Mouse (Mus musculus) naive thymus-derived CD4-positive, alpha-beta T cell, adult 2 months (primary cell): Measurements from ENCODE around the gene Kcnj12.

Experiments
- DNase-seq: peaks from one replicate; pipeline ENCODE4 v3.0.0-alpha.2; 2011; ENCODE audit warnings: low read depth

Gene Kcnj12

DNA sequence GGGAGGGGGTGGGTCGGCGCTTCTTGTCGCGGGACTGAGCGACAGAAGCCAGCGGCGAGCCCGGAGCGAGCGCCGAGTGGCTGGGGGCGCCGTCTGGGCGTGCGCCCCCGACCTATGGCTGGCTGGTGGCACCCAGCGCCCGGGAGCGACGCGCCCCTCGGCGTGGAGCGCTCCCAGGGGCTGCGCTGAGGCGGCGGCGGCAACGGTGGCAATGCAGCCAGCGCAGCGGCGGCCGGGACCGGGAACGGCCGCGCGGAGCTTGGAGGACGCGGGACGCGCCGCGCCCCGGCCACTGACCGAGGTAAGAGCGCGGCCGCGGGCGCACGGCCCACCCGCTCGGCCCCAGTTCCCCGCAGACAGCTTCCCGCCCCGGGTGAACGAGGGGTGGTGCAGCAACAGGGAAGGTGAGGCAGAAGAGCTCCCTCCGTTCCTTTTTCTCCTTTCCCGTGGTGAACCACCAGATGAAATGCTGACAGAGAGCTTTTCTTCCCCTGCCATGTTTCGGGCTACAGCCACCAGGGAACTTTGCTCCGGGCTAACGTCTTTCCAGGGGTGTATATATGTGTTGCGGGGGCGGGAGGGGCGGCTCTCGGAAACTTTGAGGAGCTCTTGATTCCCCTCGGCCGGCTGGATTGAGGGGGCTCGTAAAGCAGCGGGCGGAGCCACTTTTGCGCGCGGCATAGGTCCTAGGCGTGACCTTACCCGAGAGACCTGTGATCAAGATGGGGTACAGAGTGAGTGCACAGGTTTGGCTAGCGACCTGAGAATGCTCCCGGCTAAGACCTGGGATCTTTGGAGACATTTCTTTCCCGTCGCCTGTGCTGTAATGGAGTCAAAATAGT, at the start of gene Kcnj12:
Kcnj12 (plus strand) TSS at position 15 of the 842 bp plus-strand sequence.
- no peak for DNase-seq

DNA sequence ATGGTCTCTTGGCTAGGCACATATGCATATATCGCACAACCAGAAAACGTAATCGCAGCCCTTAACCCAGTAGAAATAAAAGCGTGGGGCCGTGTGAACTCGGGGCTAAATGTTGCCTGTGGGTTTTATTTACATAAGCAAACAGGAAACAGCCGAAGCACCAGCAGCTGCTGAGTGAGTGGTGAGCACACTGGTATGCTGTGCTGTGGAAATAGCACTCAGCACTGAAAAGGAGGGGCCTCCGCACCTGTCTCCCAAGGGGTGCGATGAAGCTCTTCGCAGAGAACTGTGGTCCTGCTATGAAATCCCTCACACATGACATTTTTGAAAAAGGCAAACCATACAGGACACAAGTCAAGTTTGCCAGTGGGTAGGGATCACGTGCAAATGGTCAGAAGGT, 47.3 kb upstream of the Kcnj12 start:
- no peak for DNase-seq

DNA sequence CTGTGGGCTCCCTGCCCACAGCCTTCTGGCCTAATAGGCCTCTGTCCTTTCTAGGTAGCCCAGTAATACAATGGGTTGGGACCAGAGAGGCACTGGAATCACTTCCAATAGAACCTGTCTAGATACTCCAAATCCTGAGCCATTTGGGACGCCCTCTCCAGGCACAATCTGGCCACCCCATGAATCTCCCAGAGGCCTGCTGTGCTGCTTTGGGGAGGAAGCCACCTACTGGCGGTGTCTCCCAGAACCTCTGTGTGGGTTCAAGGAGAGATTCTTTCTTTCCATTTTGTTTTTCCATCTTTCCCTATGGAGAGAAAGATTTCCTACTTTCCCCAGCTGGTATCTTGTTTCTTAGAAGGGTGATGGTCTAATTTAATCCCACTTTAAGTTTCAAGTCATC, 46.1 kb upstream of the Kcnj12 start:
- no peak for DNase-seq

DNA sequence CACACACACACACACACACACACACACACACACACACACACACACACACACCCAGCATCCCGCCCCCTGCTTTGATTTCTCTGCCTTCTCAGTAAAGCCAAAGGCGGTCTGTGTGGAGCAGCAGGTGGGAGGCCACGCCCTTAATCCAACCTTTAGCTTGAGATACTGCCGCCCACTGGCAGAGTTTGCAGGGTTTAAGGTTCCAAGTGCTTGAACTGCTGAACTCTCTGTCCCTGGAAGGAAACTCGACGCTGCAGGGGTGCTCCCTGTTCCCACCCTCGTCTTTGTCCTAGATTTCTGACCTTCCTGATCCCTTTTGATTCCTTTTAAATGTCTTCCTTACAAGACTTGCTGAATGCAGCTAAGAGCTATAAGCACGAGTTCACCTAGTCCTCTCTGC, 45.6 kb upstream of the Kcnj12 start:
- peak; percentile 18 for DNase-seq

GRCm38 (mm10) chr11:60977153-60977552, 45.2 kb upstream of the Kcnj12 start:
- DNase-seq, result no peak

GRCm38 (mm10) chr11:60978658-60979057, 43.7 kb upstream of the Kcnj12 start:
- DNase-seq, result no peak

GRCm38 (mm10) chr11:60979788-60980187, 42.6 kb upstream of the Kcnj12 start:
- no peak for DNase-seq

DNA sequence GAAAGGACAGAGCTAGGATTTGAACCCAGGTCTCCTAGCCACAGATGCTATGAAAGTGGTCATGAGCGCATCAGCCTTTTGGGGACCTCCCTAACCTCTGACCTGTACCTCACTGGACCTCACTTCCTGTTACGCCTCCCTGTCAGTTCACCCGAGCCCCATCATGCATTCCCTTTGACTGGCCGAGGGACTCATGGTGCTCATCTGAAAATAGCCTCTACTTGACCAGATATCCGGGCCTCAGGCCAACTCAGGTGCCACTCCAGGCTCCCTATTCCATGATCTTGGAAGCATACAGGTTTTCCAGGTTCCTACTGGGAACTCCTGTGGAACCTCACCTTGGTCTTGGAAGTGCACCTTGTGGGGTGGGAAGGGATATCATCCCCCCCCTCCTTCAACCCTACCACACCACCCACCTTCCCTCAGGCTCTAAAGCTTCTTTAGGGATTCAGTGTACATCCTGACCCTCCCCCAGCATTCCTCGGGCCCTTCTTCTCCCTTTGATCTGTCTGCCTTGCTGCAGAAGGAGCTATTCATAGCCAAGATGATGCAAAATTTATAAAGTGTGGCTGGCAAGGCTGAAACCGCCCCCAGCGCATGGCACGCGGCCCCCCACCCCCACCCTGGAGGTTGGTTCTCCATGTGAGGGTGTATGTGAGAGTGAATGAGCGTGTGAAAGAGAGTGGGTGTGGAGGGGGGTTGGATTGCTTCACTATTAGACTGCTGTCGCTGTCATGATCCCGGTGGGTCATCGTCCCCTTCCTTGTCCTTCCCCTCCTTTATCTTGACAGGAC, 40.5 kb upstream of the Kcnj12 start:
- DNase-seq, result no peak

- no peak for DNase-seq
Observed at GRCm38 (mm10) chr11:60984912-60985558, 37.3 kb upstream of the Kcnj12 start.

DNA sequence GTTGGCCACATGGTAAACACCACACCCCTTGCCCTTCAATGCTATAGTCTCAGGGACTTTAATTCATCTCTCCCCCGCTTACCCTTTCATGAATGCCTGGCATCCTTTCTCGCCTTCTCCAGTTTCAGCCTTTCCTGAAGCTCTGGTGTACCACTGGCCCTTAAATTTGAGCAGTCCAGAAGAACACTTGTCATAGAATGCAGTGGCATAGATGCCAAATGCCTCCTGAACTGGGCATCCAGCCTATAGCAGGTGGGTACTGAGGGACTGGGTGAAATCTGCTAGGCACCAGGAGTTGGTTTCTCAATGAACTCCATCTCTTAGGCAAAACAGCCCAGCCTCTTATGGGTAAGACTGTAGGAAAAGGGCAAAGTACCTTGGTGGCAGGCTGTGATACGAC, 31.9 kb upstream of the Kcnj12 start:
- no peak for DNase-seq

- DNase-seq, result no peak
Observed at GRCm38 (mm10) chr11:61002736-61003135, 19.6 kb upstream of the Kcnj12 start.

DNA sequence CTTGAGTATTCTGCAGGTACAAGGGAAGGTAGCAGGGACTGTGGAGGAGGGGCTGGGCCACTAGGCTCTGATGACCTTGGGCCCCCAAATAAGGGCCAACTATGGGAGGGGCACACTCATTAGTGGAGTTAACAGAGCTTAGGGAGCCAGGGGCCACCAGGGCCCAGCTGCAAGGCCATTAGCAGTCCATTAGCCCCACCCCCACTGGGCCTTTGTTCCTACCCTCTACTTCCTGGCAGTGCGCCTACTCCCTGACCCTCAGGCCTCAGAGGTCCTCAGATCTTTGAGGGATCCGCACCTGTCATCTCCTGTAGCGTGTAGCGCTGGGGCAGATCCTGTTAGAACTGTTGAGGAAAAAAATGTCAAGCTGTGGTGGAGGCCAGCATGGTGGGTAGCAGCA, 18.3 kb upstream of the Kcnj12 start:
- DNase-seq, result no peak

DNA sequence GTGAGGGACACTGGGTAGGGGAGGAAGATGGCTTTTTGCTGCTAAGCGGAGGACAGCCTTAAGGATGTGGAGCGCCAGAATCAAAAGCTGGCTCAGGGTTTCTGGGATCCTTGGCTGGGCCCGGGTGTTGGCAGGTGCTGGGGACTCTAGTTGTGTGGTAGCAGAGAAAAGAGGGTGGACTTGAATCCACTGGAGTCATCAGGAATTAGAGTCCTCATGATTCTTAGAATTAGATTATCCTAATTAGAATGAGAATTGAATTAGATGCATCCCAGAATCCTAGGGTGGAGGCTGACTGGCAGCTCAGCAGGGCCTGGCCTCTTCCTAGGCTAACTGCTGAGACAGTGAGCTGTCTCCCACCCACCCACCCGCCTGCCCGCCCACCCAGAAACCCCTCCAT, 17.6 kb upstream of the Kcnj12 start:
- no peak for DNase-seq

DNA sequence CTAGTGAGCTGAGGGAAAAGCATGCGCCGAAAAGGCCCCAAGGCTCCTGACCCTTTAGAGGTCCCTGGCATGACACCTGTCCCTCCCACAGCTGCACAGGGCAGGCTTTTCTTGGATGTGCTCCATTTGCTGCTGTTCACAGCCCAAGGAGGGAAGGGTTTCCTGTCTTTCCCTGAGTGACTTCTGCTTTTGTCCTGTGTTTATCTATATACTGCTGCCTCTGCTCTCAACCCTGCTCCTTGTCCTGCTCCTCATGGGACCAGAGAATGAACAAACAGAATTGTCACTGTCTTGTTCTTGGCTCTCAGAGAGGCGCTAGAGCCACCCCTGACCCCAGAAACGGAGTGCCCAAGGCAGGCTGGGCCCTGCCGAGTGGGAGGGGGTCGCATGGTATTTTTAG, 17.0 kb upstream of the Kcnj12 start:
- no peak for DNase-seq

DNA sequence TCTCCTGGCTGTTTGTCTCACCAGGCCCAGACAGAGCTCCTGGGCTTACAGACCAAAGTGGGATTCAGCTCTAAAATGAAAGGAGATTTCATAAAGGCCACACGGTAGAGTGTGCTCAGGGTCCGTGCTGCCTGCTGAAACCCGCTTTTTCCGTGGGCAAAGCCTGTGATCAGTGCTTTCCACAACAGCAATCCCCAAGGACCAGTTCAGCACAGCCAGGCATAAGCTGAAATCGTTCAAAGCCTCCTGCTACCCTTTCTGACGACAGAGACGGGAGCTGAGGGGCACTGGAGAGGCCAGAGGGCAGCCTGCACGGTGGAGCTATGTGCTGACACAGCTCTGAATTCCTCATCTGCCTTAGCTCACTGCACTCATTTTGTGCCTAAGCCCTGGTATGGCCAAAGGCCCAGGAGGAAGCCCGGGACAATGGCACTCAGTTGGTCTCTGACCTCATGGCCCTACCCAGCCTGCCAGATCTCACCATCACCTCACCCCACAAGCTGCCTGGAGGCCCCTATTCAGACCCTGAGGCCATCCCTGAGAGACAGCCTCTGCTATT, 10.5 kb upstream of the Kcnj12 start:
- no peak for DNase-seq

- DNase-seq, result no peak
Observed at GRCm38 (mm10) chr11:61016866-61017398, 5.4 kb upstream of the Kcnj12 start.

- no peak for DNase-seq
Observed at GRCm38 (mm10) chr11:61021129-61021528, 1.2 kb upstream of the Kcnj12 start.

DNA sequence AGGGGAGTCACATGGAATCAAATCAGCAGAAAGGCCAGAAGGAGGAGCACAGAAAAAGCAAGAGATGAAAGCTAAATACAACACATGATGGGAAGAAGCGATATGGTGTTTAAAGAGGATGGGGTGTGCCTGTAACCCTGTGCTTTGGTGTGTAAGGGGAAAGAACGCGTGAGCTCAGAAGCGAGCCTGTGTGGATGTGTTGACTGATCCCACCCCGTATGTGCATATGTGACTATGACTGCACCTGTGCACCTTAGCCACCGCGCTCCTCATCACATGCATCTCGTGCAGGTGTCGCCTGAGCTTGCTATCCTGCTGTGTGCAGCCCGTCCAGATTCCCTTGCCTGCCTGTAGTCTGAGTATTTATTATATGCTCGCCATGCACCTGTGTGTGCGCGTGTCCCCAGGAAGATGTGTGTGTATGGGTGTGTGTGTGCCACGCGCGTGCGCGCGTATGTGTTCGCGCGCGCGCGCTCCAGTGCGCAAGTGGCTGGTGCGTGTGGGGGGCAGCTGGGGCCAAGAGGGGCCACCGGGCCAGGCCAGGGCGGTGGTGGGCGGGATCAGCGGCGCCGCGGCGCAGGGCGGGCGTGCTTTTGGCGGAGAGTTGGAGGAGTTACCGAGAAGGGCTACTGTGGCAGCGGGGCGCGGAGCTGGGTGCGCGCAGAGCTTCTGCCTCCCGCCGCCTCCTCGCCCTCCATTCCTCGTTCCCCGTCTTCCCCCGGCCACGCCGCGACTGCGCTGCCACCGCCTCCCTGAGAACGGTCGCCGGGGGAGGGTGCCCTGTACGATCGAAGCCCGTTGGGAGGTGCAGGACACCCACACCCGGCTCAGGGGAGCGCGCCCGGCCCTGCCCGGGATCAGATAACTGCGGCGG, 451 bp upstream of the Kcnj12 start:
- no peak for DNase-seq

DNA sequence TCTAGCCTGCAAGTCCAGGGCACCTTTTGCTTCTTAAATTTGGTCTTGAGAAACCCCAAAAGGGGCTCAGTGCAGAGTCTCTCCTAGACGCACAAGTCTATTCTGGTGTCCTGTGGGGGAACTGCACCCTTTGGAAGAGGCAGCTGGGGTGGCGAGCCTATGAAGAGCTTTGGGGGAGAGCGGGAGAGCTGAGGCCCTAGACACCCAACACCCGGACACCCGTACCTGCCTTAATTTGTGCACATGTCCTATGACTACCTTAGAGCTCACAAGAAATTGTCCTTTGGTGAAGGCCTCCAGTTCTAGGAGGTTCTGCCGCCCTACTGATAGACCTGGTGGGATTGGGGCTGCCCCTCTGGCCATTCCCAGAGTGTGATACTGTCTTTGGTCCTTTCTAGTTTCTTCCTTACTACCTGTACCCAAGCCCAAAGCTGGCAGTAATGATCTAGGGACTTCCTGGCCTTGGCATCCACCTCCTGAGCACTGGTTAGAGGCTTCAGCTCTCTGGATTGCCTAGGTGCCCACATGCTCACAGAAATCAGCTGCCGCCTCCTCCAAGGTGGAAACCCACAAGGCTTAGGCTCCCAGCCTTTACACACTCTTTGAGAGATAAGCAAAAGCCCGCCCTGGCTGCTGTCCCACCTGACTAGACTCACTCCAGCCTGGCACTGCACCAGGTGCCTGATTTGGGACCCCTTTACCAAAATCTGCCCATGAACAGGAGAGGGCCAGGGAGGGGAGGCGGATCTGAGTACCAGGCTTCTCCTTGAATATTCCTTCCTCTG, 1.2 kb downstream of the Kcnj12 start:
- DNase-seq, result no peak

DNA sequence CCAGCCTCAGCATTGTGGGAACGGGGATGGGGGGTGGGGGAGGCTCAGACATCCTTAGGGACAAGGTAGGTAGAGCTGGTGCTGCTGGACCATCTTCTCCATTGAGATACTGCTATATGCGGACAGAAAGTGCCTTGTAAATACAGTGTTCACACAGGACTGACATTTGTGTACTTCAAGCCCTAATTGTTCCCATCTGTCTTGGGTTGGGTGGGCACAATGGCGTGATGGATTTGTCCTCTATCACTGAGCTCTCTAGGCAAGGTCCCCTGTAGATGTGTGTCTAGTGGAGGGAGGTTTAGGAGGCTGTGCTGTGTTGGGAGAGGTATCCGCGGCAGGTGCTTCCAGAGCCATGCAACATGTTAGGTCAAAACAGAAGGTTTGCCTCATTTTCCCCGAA, 2.0 kb downstream of the Kcnj12 start:
- no peak for DNase-seq
